Mouse (Mus musculus) adrenal gland (tissue): ENCODE measurements around the gene Adgrg5.

Experiments used
- intact Hi-C: fragments of 180-260 bp; cut with DNase I; formaldehyde crosslinking; loops from one replicate; pipeline ENCODE4 v1.15.1; 2025

Adgrg5 gene

GRCm38 (mm10) chr8:94991454-94991994 is 68.0 kb downstream of the Adgrg5 start:
- intact Hi-C loops = no loop called here

GRCm38 (mm10) chr8:94992010-94992409 is 68.5 kb downstream of the Adgrg5 start:
- intact Hi-C loops = no loop called here

- intact Hi-C loops = no loop called here
Observed at GRCm38 (mm10) chr8:94992534-94992933, 69.0 kb downstream of the Adgrg5 start.
